In genomic region chr10:20164810-20165209, GRCm38 (mm10) we compare ENCODE assay signal across 26 mouse cellular contexts.
"Had no signal": no experiment of that assay in that cellular context is flagged by ENCODE, and none has a peak within 500 bp of the region (broad histone marks: within the 10 kb centered on the region; RNA-seq: fewer than 3 reads in every experiment).

No protein-coding gene starts in this region.

- ATAC-seq: hindbrain, embryonic 16.5 days; inflammation-experienced regulatory T-cells, adult 6 months had no signal

- H3K9ac ChIP-seq: heart, embryonic 12.5 days; hindbrain, embryonic 12.5 days; hindbrain, embryonic 14.5 days; kidney, embryonic 15.5 days; limb, embryonic 13.5 days; limb, embryonic 15.5 days; liver, embryonic 13.5 days had no signal

- H3K27ac ChIP-seq: gastrocnemius, adult 2 months; heart, embryonic 10.5 days; hindbrain, embryonic 10.5 days; hindbrain, embryonic 12.5 days; hindbrain, embryonic 14.5 days; kidney, embryonic 15.5 days; kidney, postnatal 0 days; limb, embryonic 13.5 days; limb, embryonic 15.5 days; liver, embryonic 13.5 days had no signal

- H3K27me3 ChIP-seq: heart, embryonic 12.5 days; hindbrain, embryonic 12.5 days; kidney, embryonic 15.5 days; limb, embryonic 13.5 days; limb, embryonic 15.5 days; liver, embryonic 13.5 days had no signal

- H3K9me3 ChIP-seq: heart, embryonic 10.5 days; hindbrain, embryonic 10.5 days; kidney, embryonic 15.5 days; limb, embryonic 15.5 days; liver, embryonic 13.5 days had no signal

- DNase-seq: gastrocnemius, adult 2 months; gastrocnemius, postnatal 14 days; gastrocnemius, postnatal 36 days; heart, adult 18-20 months; heart, postnatal 10 days; heart, postnatal 4 days; kidney, adult 11 months; kidney, adult 2 months; kidney, adult 9 months; kidney, postnatal 14 days; kidney, postnatal 36 days; layer of hippocampus, adult 9-11 months; layer of hippocampus, postnatal 36 days; left cerebral cortex, postnatal 4 days; liver, embryonic 13.5 days had no signal

- H3K36me3 ChIP-seq: heart, embryonic 10.5 days; heart, embryonic 12.5 days; hindbrain, embryonic 10.5 days; hindbrain, embryonic 12.5 days; kidney, embryonic 15.5 days; limb, embryonic 13.5 days; limb, embryonic 15.5 days; liver, embryonic 13.5 days had no signal

- H3K4me2 ChIP-seq: heart, embryonic 12.5 days; hindbrain, embryonic 12.5 days; hindbrain, embryonic 14.5 days; kidney, embryonic 15.5 days; limb, embryonic 13.5 days; limb, embryonic 15.5 days; liver, embryonic 13.5 days had no signal

- H3K4me1 ChIP-seq: hindbrain, embryonic 12.5 days; limb, embryonic 15.5 days had no signal

- H3K4me3 ChIP-seq: gastrocnemius, adult 2 months; heart, embryonic 10.5 days; heart, embryonic 12.5 days; hindbrain, embryonic 10.5 days; hindbrain, embryonic 12.5 days; kidney, embryonic 15.5 days; limb, embryonic 13.5 days; limb, embryonic 15.5 days; liver, embryonic 13.5 days had no signal
